Mouse (Mus musculus): ENCODE data around the gene Tulp3. TPM values are rescaled to one million over a fixed set of nuclear protein-coding genes. Genes with fewer than 3 reads are reported as not detected.

Gene Tulp3
- 44.0 and 44.8 TPM in 2 replicates for polyA plus RNA-seq (2012; rRNA removed)

- H3K4me1 ChIP-seq (ENCODE audit: control insufficient read depth, insufficient read depth, low read length): 0 out of 2 replicates have a peak, but pooled peaks cover 3% of the 10 kb centered on the region
- TF ChIP-seq POLR2A (IDR thresholded peaks at IDR 0.05; ENCODE audit: borderline replicate concordance, insufficient read depth, low read length) (peak; percentile 92), CTCF (IDR thresholded peaks at IDR 0.05; ENCODE audit: borderline replicate concordance, insufficient read depth, low read depth, low read length) (no peak)
- peak within 1 kb of the TSS; percentile 78 for H3K27ac ChIP-seq (ENCODE audit: insufficient read depth, low read length)
- DNase-seq: peak; percentile 98 to 99
- peak within 1 kb of the TSS; percentile 77 for H3K4me3 ChIP-seq (replicated peaks; ENCODE audit: insufficient read depth, low read depth, low read length)
- under 1% methylated on average over 42 of the region's 42 CpGs for WGBS
- no peaks in the 10 kb centered on the region for H3K27me3 ChIP-seq (ENCODE audit: control insufficient read depth, insufficient read depth, low read length)
Measured at GRCm38 (mm10) chr6:128355726-128356416, at the start of gene Tulp3. Gene Tulp3, minus strand, starts transcription at chr6:128355851.

- Histone ChIP-seq H3K27ac (ENCODE audit: insufficient read depth, low read length) (no peak overlapping the region), H3K27me3 (ENCODE audit: control insufficient read depth, insufficient read depth, low read length) (no peaks in the 10 kb centered on the region), H3K4me3 (replicated peaks; ENCODE audit: insufficient read depth, low read depth, low read length) (no peak overlapping the region), H3K4me1 (ENCODE audit: control insufficient read depth, insufficient read depth, low read length) (peaks cover 3% of the 10 kb centered on the region)
- TF ChIP-seq POLR2A (IDR thresholded peaks at IDR 0.05; ENCODE audit: borderline replicate concordance, insufficient read depth, low read length): no peak
- no peak for TF ChIP-seq CTCF (IDR thresholded peaks at IDR 0.05; ENCODE audit: borderline replicate concordance, insufficient read depth, low read depth, low read length)
- DNase-seq: no peak
- 28% methylated on average over 5 of the region's 5 CpGs for WGBS
Measured at GRCm38 (mm10) chr6:128404708-128405107, 49.1 kb upstream of the Tulp3 start.

GRCm38 (mm10) chr6:128399421-128400185 lies 44.0 kb upstream of the Tulp3 start:
- Histone ChIP-seq H3K4me1 (ENCODE audit: control insufficient read depth, insufficient read depth, low read length) (peaks cover 6% of the 10 kb centered on the region), H3K4me3 (replicated peaks; ENCODE audit: insufficient read depth, low read depth, low read length) (peak overlapping the region; percentile 63), H3K27me3 (ENCODE audit: control insufficient read depth, insufficient read depth, low read length) (no peaks in the 10 kb centered on the region), H3K27ac (ENCODE audit: insufficient read depth, low read length) (peak overlapping the region; percentile 63)
- peak; percentile 72 to 80 for DNase-seq
- 12% methylated on average over 21 of the region's 21 CpGs for WGBS
- TF ChIP-seq POLR2A (IDR thresholded peaks at IDR 0.05; ENCODE audit: borderline replicate concordance, insufficient read depth, low read length) (0 out of 2 replicates have a peak, but pooled peaks have one; percentile 16), CTCF (IDR thresholded peaks at IDR 0.05; ENCODE audit: borderline replicate concordance, insufficient read depth, low read depth, low read length) (no peak)

- peaks cover 4% of the 10 kb centered on the region; the same call in 1 of the 2 replicates for H3K4me1 ChIP-seq (ENCODE audit: control insufficient read depth, insufficient read depth, low read length)
- H3K27ac ChIP-seq (ENCODE audit: insufficient read depth, low read length): peak within 1 kb of the TSS; percentile 63
Measured at GRCm38 (mm10) chr6:128398996-128399395, 43.3 kb upstream of the Tulp3 start, which contains the start of gene Nrip2. Gene Nrip2, plus strand, starts transcription at chr6:128399296.

GRCm38 (mm10) chr6:128397574-128398261 lies 42.1 kb upstream of the Tulp3 start:
- Histone ChIP-seq H3K4me1 (ENCODE audit: control insufficient read depth, insufficient read depth, low read length) (peaks cover 4% of the 10 kb centered on the region; the same call in 1 of the 2 replicates), H3K4me3 (replicated peaks; ENCODE audit: insufficient read depth, low read depth, low read length) (no peak overlapping the region), H3K27ac (ENCODE audit: insufficient read depth, low read length) (no peak overlapping the region), H3K27me3 (ENCODE audit: control insufficient read depth, insufficient read depth, low read length) (no peaks in the 10 kb centered on the region)
- no peak for DNase-seq
- 85% methylated on average over 7 of the region's 7 CpGs for WGBS
- TF ChIP-seq POLR2A (IDR thresholded peaks at IDR 0.05; ENCODE audit: borderline replicate concordance, insufficient read depth, low read length) (no peak), CTCF (IDR thresholded peaks at IDR 0.05; ENCODE audit: borderline replicate concordance, insufficient read depth, low read depth, low read length) (no peak)

More at GRCm38 (mm10) chr6:128398996-128399395, 43.3 kb upstream of the Tulp3 start, which contains the start of gene Nrip2:
- Histone ChIP-seq H3K4me3 (replicated peaks; ENCODE audit: insufficient read depth, low read depth, low read length) (peak within 1 kb of the TSS; percentile 63), H3K27me3 (ENCODE audit: control insufficient read depth, insufficient read depth, low read length) (no peaks in the 10 kb centered on the region)
- no peak for DNase-seq
- TF ChIP-seq CTCF (IDR thresholded peaks at IDR 0.05; ENCODE audit: borderline replicate concordance, insufficient read depth, low read depth, low read length): no peak
- TF ChIP-seq POLR2A (IDR thresholded peaks at IDR 0.05; ENCODE audit: borderline replicate concordance, insufficient read depth, low read length): no peak
- WGBS: 19% methylated on average over 3 of the region's 3 CpGs

- no peak for DNase-seq
- Histone ChIP-seq H3K27ac (ENCODE audit: insufficient read depth, low read length) (no peak overlapping the region), H3K27me3 (ENCODE audit: control insufficient read depth, insufficient read depth, low read length) (no peaks in the 10 kb centered on the region), H3K4me3 (replicated peaks; ENCODE audit: insufficient read depth, low read depth, low read length) (no peak overlapping the region), H3K4me1 (ENCODE audit: control insufficient read depth, insufficient read depth, low read length) (no peaks in the 10 kb centered on the region; the same call in 1 of the 2 replicates)
- no peak for TF ChIP-seq POLR2A (IDR thresholded peaks at IDR 0.05; ENCODE audit: borderline replicate concordance, insufficient read depth, low read length)
- TF ChIP-seq CTCF (IDR thresholded peaks at IDR 0.05; ENCODE audit: borderline replicate concordance, insufficient read depth, low read depth, low read length): no peak
- WGBS: 46% methylated on average over 1 of the region's 1 CpGs
Measured at GRCm38 (mm10) chr6:128390683-128391082, 35.0 kb upstream of the Tulp3 start.

- H3K27me3 ChIP-seq (ENCODE audit: control insufficient read depth, insufficient read depth, low read length): no peaks in the 10 kb centered on the region
- H3K27ac ChIP-seq (ENCODE audit: insufficient read depth, low read length): no peak overlapping the region
- 92% methylated on average over 1 of the region's 1 CpGs for WGBS
- DNase-seq: no peak
- no peak for TF ChIP-seq CTCF (IDR thresholded peaks at IDR 0.05; ENCODE audit: borderline replicate concordance, insufficient read depth, low read depth, low read length)
- no peak for TF ChIP-seq POLR2A (IDR thresholded peaks at IDR 0.05; ENCODE audit: borderline replicate concordance, insufficient read depth, low read length)
- no peaks in the 10 kb centered on the region; the same call in 1 of the 2 replicates for H3K4me1 ChIP-seq (ENCODE audit: control insufficient read depth, insufficient read depth, low read length)
- no peak overlapping the region for H3K4me3 ChIP-seq (replicated peaks; ENCODE audit: insufficient read depth, low read depth, low read length)
Measured at GRCm38 (mm10) chr6:128389185-128389584, 33.5 kb upstream of the Tulp3 start.
